8 mouse cellular contexts compared by ENCODE assay signal in the genomic region with DNA sequence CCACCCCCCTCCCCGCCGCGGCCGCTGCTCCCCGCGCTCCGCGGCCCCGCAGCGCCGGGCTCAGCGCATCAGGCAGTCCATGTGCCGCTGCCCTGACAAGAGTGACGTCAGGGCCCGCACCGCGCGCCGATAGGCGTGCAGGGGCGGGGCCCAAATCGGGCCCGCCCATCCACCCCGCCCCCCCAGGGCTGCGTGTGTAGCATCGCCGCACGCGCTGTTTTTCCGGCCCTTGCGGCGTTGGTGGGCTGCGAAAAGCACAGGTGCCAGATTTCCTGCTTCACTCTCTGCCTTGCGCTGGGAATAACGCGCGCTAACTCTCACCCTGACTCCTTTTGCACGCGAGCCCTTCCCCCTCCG. TPM values are rescaled to one million over a fixed set of nuclear protein-coding genes. Genes with fewer than 3 reads are reported as not detected.
DNase-seq lines count a peak whose midpoint lies in the region; ATAC-seq and TF ChIP-seq lines count a peak whose summit lies in the region.

A gene (minus strand): TSS at position 79 of the 357 bp plus-strand sequence.

- TF ChIP-seq CTCF in lung, embryonic 14.5 days (IDR thresholded peaks at IDR 0.05; ENCODE audit: low read depth): 0 out of 2 replicates have a peak, but pooled peaks have one; percentile 5

- peak; percentile 86 for ATAC-seq in frontal cortex, adult (ENCODE audit: low TSS enrichment)
- ATAC-seq in hematopoietic stem cell, adult 5-6 weeks (replicated peaks in 1 of 2; ENCODE audit: insufficient read depth in 1 of 2, low FRiP score in 2 of 2, low TSS enrichment in 1 of 2, low read depth in 1 of 2, poor library complexity in 2 of 2, severe bottlenecking in 2 of 2): peak; percentile 69 to 74
- ATAC-seq in lung, embryonic 14.5 days (ENCODE audit: insufficient read depth): peak; percentile 95
- peak; percentile 62 for ATAC-seq in neutrophil, adult 5-6 weeks (ENCODE audit: extremely low read depth, insufficient number of reproducible peaks, low FRiP score, poor library complexity, severe bottlenecking)

- H3K9me3 ChIP-seq in lung, embryonic 14.5 days (ENCODE audit: low read depth, low read length): no peaks in the 10 kb centered on the region

- peak within 1 kb of the TSS; percentile 42 for H3K4me3 ChIP-seq in lung, embryonic 14.5 days (ENCODE audit: low read depth, low read length)

- H3K27me3 ChIP-seq in lung, embryonic 14.5 days (ENCODE audit: insufficient read depth, low read length): peaks cover 10% of the 10 kb centered on the region; the same call in 1 of the 2 replicates

- H3K9ac ChIP-seq in lung, embryonic 14.5 days: peak within 1 kb of the TSS; percentile 7

- no peaks in the 10 kb centered on the region for H3K36me3 ChIP-seq in lung, embryonic 14.5 days (ENCODE audit: insufficient read depth)

- no peak within 1 kb of the TSS for H3K27ac ChIP-seq in lung, embryonic 14.5 days (ENCODE audit: low read depth)

- WGBS in lung, embryonic 14.5 days: 0% methylated on average over 40 of the region's 40 CpGs

- DNase-seq in MEL-GATA-1-ER (ENCODE audit: extremely low read depth, low read depth): peak; percentile 41
- peak; percentile 92 for DNase-seq in cerebellum, adult 8-10 months
- peak; percentile 90 to 93 for DNase-seq in layer of hippocampus, adult 8-10 months (ENCODE audit: low spot score in 2 of 2)
- DNase-seq in lung, embryonic 14.5 days: peak; percentile 97
- DNase-seq in testis, postnatal 14 days (ENCODE audit: low spot score): peak; percentile 91

- peak within 1 kb of the TSS; percentile 67 for H3K4me2 ChIP-seq in lung, embryonic 14.5 days

- H3K4me1 ChIP-seq in lung, embryonic 14.5 days (ENCODE audit: insufficient read depth): peaks cover 5% of the 10 kb centered on the region; the same call in 1 of the 2 replicates

RNA-seq across cellular contexts. Expression of the gene that starts here (rescaled TPM):
- total RNA-seq in hematopoietic stem cell, adult 5-6 weeks (2017): 100 and 160 TPM in 2 replicates
- total RNA-seq in layer of hippocampus, adult 8-10 months (2022): 100 to 1,000 TPM in 2 of 4 experiments, 10 to 100 TPM in 2; 87.7 to 108 (median 98.0) TPM
- polyA plus RNA-seq in lung, embryonic 14.5 days (2014; fragmentation: Nextera tagmentation; extraction: Ambion mirVana): 3.6 and 4.4 TPM in 2 replicates
- total RNA-seq in neutrophil, adult 5-6 weeks (2017): 0.37 TPM in 1 of 2 replicates, not detected in the other

Comparison
In these comparisons a context has a peak if more than half of its experiments do, and no peak if none do; other contexts are left out.
1. RNA of the gene that starts here (total RNA-seq): 87.7 to 108 TPM in layer of hippocampus, adult 8-10 months and 100 to 160 TPM in hematopoietic stem cell, adult 5-6 weeks; 0.37 TPM in neutrophil, adult 5-6 weeks; every median in the first group is over 10 times any median in the second.
2. Peak in ATAC-seq in neutrophil, adult 5-6 weeks; RNA of the gene not detected or under 1 TPM.
3. DNase-seq: peak in every context shown above with its lines; median percentile 97 in lung, embryonic 14.5 days; 92 in cerebellum, adult 8-10 months; 92 in layer of hippocampus, adult 8-10 months; 91 in testis, postnatal 14 days; 41 in MEL-GATA-1-ER.
4. Peak in every context shown above with its lines, with median percentiles within 50 percentile points of each other: ATAC-seq.